Mouse (Mus musculus) kidney, embryonic 14.5 days (tissue): ENCODE data around the gene Sept9. TPM values are rescaled to one million over a fixed set of nuclear protein-coding genes. Genes with fewer than 3 reads are reported as not detected.

Experiments used
- ATAC-seq: fragments of 200-750 bp; cut with Nextera tagmentation; 2 replicates; pipeline ENCODE4 v1.8.0; 2017; ENCODE audit warnings: moderate number of reproducible peaks, mild to moderate bottlenecking, moderate TSS enrichment, moderate library complexity; ENCODE audit not compliant: low FRiP score, low TSS enrichment
- H3K27ac ChIP-seq: fragments of 300-500 bp; sonication (generic); 2 replicates; pipeline ENCODE4 v1.5.1; 2014; ENCODE audit warnings: low read depth, mild to moderate bottlenecking, low read length, moderate library complexity, mixed read lengths
- H3K27me3 ChIP-seq: fragments of 300-500 bp; sonication (generic); 2 replicates; pipeline ENCODE4 v1.6.1; 2014; ENCODE audit warnings: mild to moderate bottlenecking, low read length; ENCODE audit not compliant: control insufficient read depth, insufficient read depth
- H3K36me3 ChIP-seq: fragments of 300-500 bp; sonication (generic); 2 replicates; pipeline ENCODE4 v1.6.1; 2014; ENCODE audit warnings: low read length, mixed read lengths; ENCODE audit not compliant: control insufficient read depth, insufficient read depth
- H3K4me1 ChIP-seq: fragments of 300-500 bp; sonication (generic); 2 replicates; pipeline ENCODE4 v1.6.1; 2014; ENCODE audit warnings: low read length, mixed read lengths; ENCODE audit not compliant: control insufficient read depth, insufficient read depth
- H3K4me2 ChIP-seq: fragments of 300-500 bp; sonication (generic); replicated peaks from 2 replicates; pipeline ENCODE4 v1.6.1; 2014; ENCODE audit warnings: low read depth, mild to moderate bottlenecking, low read length
- H3K4me3 ChIP-seq: fragments of 300-500 bp; sonication (generic); 2 replicates; pipeline ENCODE4 v1.5.1; 2014; ENCODE audit warnings: mild to moderate bottlenecking, low read length
- H3K9ac ChIP-seq: fragments of 300-500 bp; sonication (generic); 2 replicates; pipeline ENCODE4 v1.6.1; 2014; ENCODE audit warnings: low read depth, mild to moderate bottlenecking, low read length, moderate library complexity
- H3K9me3 ChIP-seq: fragments of 300-500 bp; sonication (generic); 2 replicates; pipeline ENCODE4 v1.6.1; 2016; ENCODE audit warnings: low read length; ENCODE audit not compliant: control insufficient read depth
- WGBS: fragments of 180-500 bp; shearing (Covaris S2); extraction: QIAGEN DNeasy Blood & Tissue Kit; methylation state at CpG from one replicate; pipeline ENCODE4 v1.1.7; 2014; 5-methylcytosine and 5-hydroxymethylcytosine counted together
- polyA plus RNA-seq: library from polyadenylated mRNA; unstranded; fragments of >200 nt; fragmentation: Nextera tagmentation; extraction: Ambion mirVana; gene quantifications from 2 replicates; pipeline ENCODE4 v1.2.1, GENCODE M21; 2014

The Sept9 gene
- polyA plus RNA-seq, 1 experiment from 2014 or later = 104 TPM

GRCm38 (mm10) chr11:117201846-117202245 lies 2.4 kb downstream of the Sept9 start:
- Histone ChIP-seq H3K27me3 (peaks cover 6% of the 10 kb centered on the region), H3K36me3 (no peaks in the 10 kb centered on the region), H3K4me1 (peaks cover 32% of the 10 kb centered on the region), H3K4me2 (no peak overlapping the region), H3K27ac (no peak overlapping the region), H3K9ac (no peak overlapping the region), H3K4me3 (no peak overlapping the region), H3K9me3 (no peaks in the 10 kb centered on the region)
- ATAC-seq = no peak
- WGBS = 90% methylated on average over 12 of the region's 12 CpGs

- Histone ChIP-seq H3K4me2 (no peak overlapping the region), H3K27me3 (peaks cover 1% of the 10 kb centered on the region), H3K9ac (no peak overlapping the region), H3K36me3 (no peaks in the 10 kb centered on the region), H3K27ac (no peak overlapping the region; the same call in 1 of the 2 replicates), H3K4me1 (peaks cover 51% of the 10 kb centered on the region), H3K9me3 (no peaks in the 10 kb centered on the region), H3K4me3 (no peak overlapping the region)
- no peak for ATAC-seq
- 77% methylated on average over 8 of the region's 8 CpGs for WGBS
Observed at GRCm38 (mm10) chr11:117204606-117205005, 5.1 kb downstream of the Sept9 start.

- Histone ChIP-seq H3K4me2 (no peak overlapping the region), H3K9me3 (no peaks in the 10 kb centered on the region), H3K36me3 (no peaks in the 10 kb centered on the region), H3K9ac (no peak overlapping the region), H3K4me1 (peaks cover 46% of the 10 kb centered on the region), H3K27ac (no peak overlapping the region), H3K27me3 (no peaks in the 10 kb centered on the region; the same call in 1 of the 2 replicates), H3K4me3 (no peak overlapping the region)
- no peak for ATAC-seq
- WGBS = 71% methylated on average over 6 of the region's 6 CpGs
Observed at GRCm38 (mm10) chr11:117205042-117205441, 5.6 kb downstream of the Sept9 start.

GRCm38 (mm10) chr11:117205447-117205846 lies 6.0 kb downstream of the Sept9 start:
- Histone ChIP-seq H3K9ac (no peak overlapping the region), H3K27me3 (no peaks in the 10 kb centered on the region; the same call in 1 of the 2 replicates), H3K4me1 (peaks cover 45% of the 10 kb centered on the region), H3K36me3 (no peaks in the 10 kb centered on the region), H3K4me2 (no peak overlapping the region), H3K4me3 (no peak overlapping the region), H3K9me3 (no peaks in the 10 kb centered on the region), H3K27ac (no peak overlapping the region)
- WGBS = 77% methylated on average over 9 of the region's 9 CpGs
- ATAC-seq = no peak

- no peaks in the 10 kb centered on the region for H3K9me3 ChIP-seq
- no peak for ATAC-seq
- H3K4me2 ChIP-seq = no peak overlapping the region
- 55% methylated on average over 5 of the region's 5 CpGs for WGBS
- H3K27ac ChIP-seq = peak overlapping the region; percentile 79
- no peak overlapping the region for H3K4me3 ChIP-seq
- no peaks in the 10 kb centered on the region; the same call in 1 of the 2 replicates for H3K27me3 ChIP-seq
- no peak overlapping the region for H3K9ac ChIP-seq
- peaks cover 45% of the 10 kb centered on the region for H3K4me1 ChIP-seq
- H3K36me3 ChIP-seq = no peaks in the 10 kb centered on the region
Observed at GRCm38 (mm10) chr11:117207436-117207835, 8.0 kb downstream of the Sept9 start.

GRCm38 (mm10) chr11:117208151-117208673 lies 8.8 kb downstream of the Sept9 start:
- ATAC-seq = no peak
- WGBS = 63% methylated on average over 8 of the region's 8 CpGs

GRCm38 (mm10) chr11:117216713-117217112 lies 17.3 kb downstream of the Sept9 start:
- H3K4me3 ChIP-seq = no peak overlapping the region
- H3K9ac ChIP-seq = no peak overlapping the region
- H3K27me3 ChIP-seq = no peaks in the 10 kb centered on the region
- no peak overlapping the region for H3K27ac ChIP-seq
- no peaks in the 10 kb centered on the region for H3K4me1 ChIP-seq
- no peak overlapping the region for H3K4me2 ChIP-seq
- H3K36me3 ChIP-seq = no peaks in the 10 kb centered on the region
- H3K9me3 ChIP-seq = no peaks in the 10 kb centered on the region
- WGBS = 74% methylated on average over 2 of the region's 2 CpGs
- no peak for ATAC-seq

More at GRCm38 (mm10) chr11:117208151-117208673, 8.8 kb downstream of the Sept9 start:
- Histone ChIP-seq H3K27ac (peak overlapping the region; percentile 79), H3K9me3 (no peaks in the 10 kb centered on the region), H3K4me1 (peaks cover 42% of the 10 kb centered on the region), H3K9ac (no peak overlapping the region), H3K36me3 (no peaks in the 10 kb centered on the region), H3K27me3 (no peaks in the 10 kb centered on the region), H3K4me3 (no peak overlapping the region), H3K4me2 (no peak overlapping the region)

- H3K4me1 ChIP-seq = no peaks in the 10 kb centered on the region
- ATAC-seq = no peak
- H3K9me3 ChIP-seq = no peaks in the 10 kb centered on the region
- H3K36me3 ChIP-seq = no peaks in the 10 kb centered on the region
- no peak overlapping the region for H3K4me3 ChIP-seq
- no peaks in the 10 kb centered on the region for H3K27me3 ChIP-seq
- 87% methylated on average over 6 of the region's 6 CpGs for WGBS
- H3K9ac ChIP-seq = no peak overlapping the region
- no peak overlapping the region for H3K4me2 ChIP-seq
- H3K27ac ChIP-seq = no peak overlapping the region
Observed at GRCm38 (mm10) chr11:117218070-117218469, 18.6 kb downstream of the Sept9 start.

- H3K9me3 ChIP-seq = no peaks in the 10 kb centered on the region
- H3K4me1 ChIP-seq = no peaks in the 10 kb centered on the region
- H3K4me2 ChIP-seq = no peak overlapping the region
- H3K27me3 ChIP-seq = no peaks in the 10 kb centered on the region
- H3K4me3 ChIP-seq = no peak overlapping the region
- no peak overlapping the region for H3K27ac ChIP-seq
- H3K36me3 ChIP-seq = no peaks in the 10 kb centered on the region
- no peak overlapping the region for H3K9ac ChIP-seq
- 88% methylated on average over 6 of the region's 6 CpGs for whole genome bisulfite sequencing
- no peak for ATAC-seq
Observed at GRCm38 (mm10) chr11:117218498-117218897, 19.0 kb downstream of the Sept9 start.
